Mouse (Mus musculus): ENCODE measurements around the gene Hcar2.

DNA sequence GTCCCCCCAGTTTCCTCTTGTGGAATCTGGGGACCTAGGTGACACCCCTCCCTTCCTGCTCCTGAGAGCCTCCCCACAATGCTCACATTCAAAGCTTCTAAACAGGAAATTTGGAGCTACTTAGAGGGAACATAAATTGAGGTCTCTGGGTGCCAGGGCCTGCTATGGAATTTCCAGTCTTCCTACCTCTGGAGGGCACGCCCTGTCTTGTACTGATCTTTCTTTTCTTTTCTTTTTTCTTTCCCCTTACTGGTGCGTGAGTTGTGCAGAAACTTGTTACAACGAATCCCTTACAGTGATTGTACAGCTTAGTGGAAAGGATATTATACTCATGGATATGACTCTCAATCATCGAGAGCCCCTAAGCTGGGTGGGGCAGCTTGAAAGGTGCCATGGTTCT, 4.3 kb upstream of the Hcar2 start:
- TF ChIP-seq CTCF (IDR thresholded peaks at IDR 0.05; ENCODE audit: insufficient read depth, low read depth, low read length): no peak
- no peak for TF ChIP-seq POLR2A (IDR thresholded peaks at IDR 0.05; ENCODE audit: insufficient read depth, low read depth, low read length)

Data from olfactory bulb, adult 2 months (tissue).